ENCODE assay signal across 11 mouse cellular contexts in the genomic region with DNA sequence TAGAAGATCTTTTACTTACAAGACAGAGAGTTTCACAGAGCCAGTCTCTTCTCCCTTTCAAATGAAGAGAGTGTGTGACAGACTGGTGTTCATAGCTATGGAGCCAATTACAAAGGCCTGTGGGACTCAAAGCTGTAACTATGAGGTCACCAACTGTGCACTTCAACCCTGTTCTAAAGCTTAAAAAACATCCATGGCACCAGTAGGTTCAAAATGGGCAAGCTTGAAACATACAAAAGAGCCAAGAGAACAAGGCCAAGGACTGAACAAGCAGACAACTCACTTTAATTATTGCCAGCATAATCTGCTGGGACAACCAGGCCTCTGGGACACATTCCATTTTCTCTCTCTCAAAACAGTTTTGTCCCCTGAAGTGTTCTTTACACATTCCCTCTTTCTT. TPM values are rescaled to one million over a fixed set of nuclear protein-coding genes. Genes with fewer than 3 reads are reported as not detected.
DNase-seq lines count a peak whose midpoint lies in the region; ATAC-seq and TF ChIP-seq lines count a peak whose summit lies in the region.
"Had no signal": no experiment of that assay in that cellular context is flagged by ENCODE, and none has a peak within 500 bp of the region (broad histone marks: within the 10 kb centered on the region; RNA-seq: fewer than 3 reads in every experiment).

No protein-coding gene starts in this region.

- peaks cover 32% of the 10 kb centered on the region for H3K4me1 ChIP-seq in lung, embryonic 15.5 days
- H3K4me1 ChIP-seq in limb, embryonic 14.5 days (ENCODE audit: control insufficient read depth, insufficient read depth, low read length), result peaks cover 16% of the 10 kb centered on the region
- peaks cover 44% of the 10 kb centered on the region for H3K4me1 ChIP-seq in stomach, embryonic 16.5 days (ENCODE audit: control insufficient read depth, insufficient read depth, low read length)

- peak overlapping the region; percentile 99; the same call in 1 of the 2 replicates for H3K27ac ChIP-seq in gastrocnemius, adult 2 months
- H3K27ac ChIP-seq in lung, embryonic 15.5 days, result no peak overlapping the region
- H3K27ac ChIP-seq in limb, embryonic 14.5 days (replicated peaks; ENCODE audit: low read depth, low read length), result no peak overlapping the region
- no peak overlapping the region for H3K27ac ChIP-seq in stomach, embryonic 16.5 days (ENCODE audit: low read length)

- H3K36me3 ChIP-seq in lung, embryonic 15.5 days, result no peaks in the 10 kb centered on the region
- peaks cover 16% of the 10 kb centered on the region; the same call in 1 of the 2 replicates for H3K36me3 ChIP-seq in limb, embryonic 14.5 days (ENCODE audit: control insufficient read depth, insufficient read depth, low read length)
- no peaks in the 10 kb centered on the region for H3K36me3 ChIP-seq in stomach, embryonic 16.5 days (ENCODE audit: control insufficient read depth, insufficient read depth, low read length)

- no peak for TF ChIP-seq CTCF in gastrocnemius, adult 2 months (IDR thresholded peaks at IDR 0.05)

- H3K4me3 ChIP-seq in gastrocnemius, adult 2 months, result peak overlapping the region; percentile 80
- peak overlapping the region; percentile 80 for H3K4me3 ChIP-seq in lung, embryonic 15.5 days
- peak overlapping the region; percentile 73 for H3K4me3 ChIP-seq in limb, embryonic 14.5 days (replicated peaks; ENCODE audit: low read length)
- H3K4me3 ChIP-seq in stomach, embryonic 16.5 days (replicated peaks; ENCODE audit: low read length), result peak overlapping the region; percentile 16; the same call in 1 of the 2 replicates

- H3K9me3 ChIP-seq in lung, embryonic 15.5 days, result no peaks in the 10 kb centered on the region
- H3K9me3 ChIP-seq in limb, embryonic 14.5 days (ENCODE audit: control insufficient read depth, low read length), result no peaks in the 10 kb centered on the region
- no peaks in the 10 kb centered on the region for H3K9me3 ChIP-seq in stomach, embryonic 16.5 days (replicated peaks; ENCODE audit: control insufficient read depth, low read length)

- H3K27me3 ChIP-seq in lung, embryonic 15.5 days, result no peaks in the 10 kb centered on the region
- no peaks in the 10 kb centered on the region for H3K27me3 ChIP-seq in limb, embryonic 14.5 days (ENCODE audit: control insufficient read depth, insufficient read depth, low read length)
- H3K27me3 ChIP-seq in stomach, embryonic 16.5 days (ENCODE audit: control insufficient read depth, insufficient read depth, low read length), result no peaks in the 10 kb centered on the region

- DNase-seq in gastrocnemius, adult 2 months, result no peak
- DNase-seq in gastrocnemius, postnatal 10 days, result no peak
- no peak for DNase-seq in lung, postnatal 36 days
- DNase-seq in limb, embryonic 14.5 days (ENCODE audit: low spot score), result no peak
- no peak for DNase-seq in frontal cortex, adult 2 months (ENCODE audit: extremely low spot score in 1 of 2, low spot score in 1 of 2)
- DNase-seq: cerebellum, adult 18-20 months; gastrocnemius, postnatal 25 days; left cerebral cortex, postnatal 4 days had no signal

- H3K4me2 ChIP-seq in lung, embryonic 15.5 days, result peak overlapping the region; percentile 71
- H3K4me2 ChIP-seq in limb, embryonic 14.5 days (replicated peaks; ENCODE audit: low read depth, low read length, severe bottlenecking), result peak overlapping the region; percentile 64
- H3K4me2 ChIP-seq in stomach, embryonic 16.5 days (ENCODE audit: low read depth, low read length), result peak overlapping the region; percentile 91

- TF ChIP-seq POLR2A in limb, embryonic 14.5 days (IDR thresholded peaks at IDR 0.05; ENCODE audit: borderline replicate concordance, extremely low read depth, insufficient read depth, insufficient read length), result no peak

- no peak for ATAC-seq in lung, embryonic 15.5 days (ENCODE audit: borderline replicate concordance, extremely low read depth, low FRiP score, low TSS enrichment)
- ATAC-seq in limb, embryonic 14.5 days (ENCODE audit: low FRiP score, low read depth), result no peak
- ATAC-seq in stomach, embryonic 16.5 days (ENCODE audit: insufficient read depth, low FRiP score), result no peak
- no peak for ATAC-seq in frontal cortex, adult (ENCODE audit: low TSS enrichment)

- no peak overlapping the region for H3K9ac ChIP-seq in lung, embryonic 15.5 days
- no peak overlapping the region for H3K9ac ChIP-seq in limb, embryonic 14.5 days (ENCODE audit: low read depth, low read length, severe bottlenecking)
- no peak overlapping the region for H3K9ac ChIP-seq in stomach, embryonic 16.5 days (ENCODE audit: low read length)

- intact Hi-C loops in gastrocnemius, adult 2 months (cut with DNase I), result no loop called here

RNA-seq across cellular contexts. Expression of a gene that starts 1.9 kb away (rescaled TPM):
- total RNA-seq in gastrocnemius, adult 2 months (2021), result 10 to 100 TPM; 69.3 to 82.9 TPM
- total RNA-seq in gastrocnemius, postnatal 10 days (2021), result 10 to 100 TPM; 82.1 to 91.9 TPM
- polyA plus RNA-seq in lung, embryonic 15.5 days (2015; fragmentation: Nextera tagmentation; extraction: Ambion mirVana), result 83.2 and 91.1 TPM in 2 replicates
- polyA plus RNA-seq in limb, embryonic 14.5 days (2012; rRNA removed), result 84.8 and 110 TPM in 2 replicates
- 80.8 and 81.2 TPM in 2 replicates for polyA plus RNA-seq in limb, embryonic 14.5 days (2014; fragmentation: Nextera tagmentation; extraction: Ambion mirVana)
- polyA plus RNA-seq in stomach, embryonic 16.5 days (2015; fragmentation: Nextera tagmentation; extraction: Ambion mirVana), result 75.8 and 82.0 TPM in 2 replicates
- polyA plus RNA-seq in frontal cortex, adult 2 months (2012; rRNA removed), result 187 TPM in 2 replicates

RNA-seq across cellular contexts. Expression of a gene that starts 47.0 kb away (rescaled TPM):
- not detected for total RNA-seq in gastrocnemius, adult 2 months (2021)
- total RNA-seq in gastrocnemius, postnatal 10 days (2021), result not detected
- polyA plus RNA-seq in lung, embryonic 15.5 days (2015; fragmentation: Nextera tagmentation; extraction: Ambion mirVana), result 0.57 and 0.69 TPM in 2 replicates
- polyA plus RNA-seq in limb, embryonic 14.5 days (2012; rRNA removed), result not detected in 2 replicates
- polyA plus RNA-seq in limb, embryonic 14.5 days (2014; fragmentation: Nextera tagmentation; extraction: Ambion mirVana), result 0.37 and 0.70 TPM in 2 replicates
- polyA plus RNA-seq in stomach, embryonic 16.5 days (2015; fragmentation: Nextera tagmentation; extraction: Ambion mirVana), result 0.27 and 0.47 TPM in 2 replicates
- polyA plus RNA-seq in frontal cortex, adult 2 months (2012; rRNA removed), result 0.08 TPM in 1 of 2 replicates, not detected in the other
- total RNA-seq: gastrocnemius, postnatal 25 days; left cerebral cortex, postnatal 4 days had no signal

Comparison
In these comparisons a context has a peak if more than half of its experiments do, and no peak if none do; other contexts are left out.
1. H3K4me3 ChIP-seq: peak in every context shown above with its lines; median percentile 80 in gastrocnemius, adult 2 months; 80 in lung, embryonic 15.5 days; 73 in limb, embryonic 14.5 days; 16 in stomach, embryonic 16.5 days.